Mouse (Mus musculus): ENCODE data around the gene Ces4a. TPM values are rescaled to one million over a fixed set of nuclear protein-coding genes. Genes with fewer than 3 reads are reported as not detected.

Gene Ces4a
- polyA plus RNA-seq, 1 experiment from 2014 or later, result not detected

GRCm38 (mm10) chr8:105164272-105164902 is 32.8 kb downstream of the Ces4a start:
- no peak overlapping the region for H3K9ac ChIP-seq (ENCODE audit: low read length)
- no peak overlapping the region for H3K4me3 ChIP-seq (replicated peaks; ENCODE audit: low read length)
- no peak overlapping the region for H3K4me2 ChIP-seq (ENCODE audit: low read depth, low read length)
- peak; percentile 63; the same call in 1 of the 2 replicates for ATAC-seq (ENCODE audit: insufficient read depth, low FRiP score)
- no peaks in the 10 kb centered on the region for H3K36me3 ChIP-seq (ENCODE audit: control insufficient read depth, insufficient read depth, low read length)
- 29% methylated on average over 6 of the region's 6 CpGs for WGBS
- H3K27me3 ChIP-seq (ENCODE audit: control insufficient read depth, insufficient read depth, low read length), result no peaks in the 10 kb centered on the region
- 0 out of 2 replicates have a peak, but pooled peaks cover 3% of the 10 kb centered on the region for H3K4me1 ChIP-seq (ENCODE audit: control insufficient read depth, insufficient read depth, low read length)
- no peak overlapping the region for H3K27ac ChIP-seq (ENCODE audit: low read length)
- no peaks in the 10 kb centered on the region for H3K9me3 ChIP-seq (replicated peaks; ENCODE audit: control insufficient read depth, low read length)

- no peaks in the 10 kb centered on the region for H3K9me3 ChIP-seq (replicated peaks; ENCODE audit: control insufficient read depth, low read length)
- H3K27me3 ChIP-seq (ENCODE audit: control insufficient read depth, insufficient read depth, low read length), result no peaks in the 10 kb centered on the region
- H3K4me3 ChIP-seq (replicated peaks; ENCODE audit: low read length), result no peak overlapping the region
- no peak overlapping the region for H3K9ac ChIP-seq (ENCODE audit: low read length)
- H3K4me1 ChIP-seq (ENCODE audit: control insufficient read depth, insufficient read depth, low read length), result 0 out of 2 replicates have a peak, but pooled peaks cover 3% of the 10 kb centered on the region
- H3K36me3 ChIP-seq (ENCODE audit: control insufficient read depth, insufficient read depth, low read length), result no peaks in the 10 kb centered on the region
- 77% methylated on average over 2 of the region's 2 CpGs for WGBS
- no peak overlapping the region for H3K4me2 ChIP-seq (ENCODE audit: low read depth, low read length)
- H3K27ac ChIP-seq (ENCODE audit: low read length), result no peak overlapping the region
- ATAC-seq (ENCODE audit: insufficient read depth, low FRiP score), result no peak
Measured at GRCm38 (mm10) chr8:105165191-105165590, 33.6 kb downstream of the Ces4a start.

GRCm38 (mm10) chr8:105167116-105167515 is 35.5 kb downstream of the Ces4a start:
- Histone ChIP-seq H3K36me3 (ENCODE audit: control insufficient read depth, insufficient read depth, low read length) (no peaks in the 10 kb centered on the region), H3K4me2 (ENCODE audit: low read depth, low read length) (no peak overlapping the region), H3K27me3 (ENCODE audit: control insufficient read depth, insufficient read depth, low read length) (no peaks in the 10 kb centered on the region), H3K4me3 (replicated peaks; ENCODE audit: low read length) (no peak overlapping the region), H3K4me1 (ENCODE audit: control insufficient read depth, insufficient read depth, low read length) (no peaks in the 10 kb centered on the region), H3K9me3 (replicated peaks; ENCODE audit: control insufficient read depth, low read length) (no peaks in the 10 kb centered on the region), H3K27ac (ENCODE audit: low read length) (no peak overlapping the region), H3K9ac (ENCODE audit: low read length) (no peak overlapping the region)
- 82% methylated on average over 2 of the region's 2 CpGs for WGBS
- ATAC-seq (ENCODE audit: insufficient read depth, low FRiP score), result no peak

- no peak overlapping the region for H3K27ac ChIP-seq (ENCODE audit: low read length)
- no peaks in the 10 kb centered on the region for H3K36me3 ChIP-seq (ENCODE audit: control insufficient read depth, insufficient read depth, low read length)
- H3K27me3 ChIP-seq (ENCODE audit: control insufficient read depth, insufficient read depth, low read length), result no peaks in the 10 kb centered on the region
- H3K4me2 ChIP-seq (ENCODE audit: low read depth, low read length), result no peak overlapping the region
- H3K4me1 ChIP-seq (ENCODE audit: control insufficient read depth, insufficient read depth, low read length), result peaks cover 4% of the 10 kb centered on the region; the same call in 1 of the 2 replicates
- H3K4me3 ChIP-seq (replicated peaks; ENCODE audit: low read length), result 0 out of 2 replicates have a peak overlapping the region, but pooled peaks have one; percentile 90
- H3K9me3 ChIP-seq (replicated peaks; ENCODE audit: control insufficient read depth, low read length), result no peaks in the 10 kb centered on the region
- no peak for ATAC-seq (ENCODE audit: insufficient read depth, low FRiP score)
- H3K9ac ChIP-seq (ENCODE audit: low read length), result no peak overlapping the region
- WGBS, result 40% methylated on average over 3 of the region's 3 CpGs
Measured at GRCm38 (mm10) chr8:105169582-105169981, 38.0 kb downstream of the Ces4a start.

GRCm38 (mm10) chr8:105170041-105170380 is 38.4 kb downstream of the Ces4a start:
- H3K27me3 ChIP-seq (ENCODE audit: control insufficient read depth, insufficient read depth, low read length), result no peaks in the 10 kb centered on the region
- WGBS, result 2% methylated on average over 5 of the region's 5 CpGs
- ATAC-seq (ENCODE audit: insufficient read depth, low FRiP score), result 0 out of 2 replicates have a peak, but pooled peaks have one; percentile 1
- H3K36me3 ChIP-seq (ENCODE audit: control insufficient read depth, insufficient read depth, low read length), result no peaks in the 10 kb centered on the region
- H3K4me2 ChIP-seq (ENCODE audit: low read depth, low read length), result peak overlapping the region; percentile 79
- H3K4me1 ChIP-seq (ENCODE audit: control insufficient read depth, insufficient read depth, low read length), result peaks cover 4% of the 10 kb centered on the region; the same call in 1 of the 2 replicates
- peak overlapping the region; percentile 74 for H3K9ac ChIP-seq (ENCODE audit: low read length)
- H3K4me3 ChIP-seq (replicated peaks; ENCODE audit: low read length), result peak overlapping the region; percentile 90
- H3K9me3 ChIP-seq (replicated peaks; ENCODE audit: control insufficient read depth, low read length), result no peaks in the 10 kb centered on the region
- peak overlapping the region; percentile 98 for H3K27ac ChIP-seq (ENCODE audit: low read length)

GRCm38 (mm10) chr8:105170381-105171115 is 38.9 kb downstream of the Ces4a start, which contains the start of gene Cbfb:
Gene Cbfb, plus strand, starts transcription at chr8:105170674.
- Histone ChIP-seq H3K9ac (ENCODE audit: low read length) (peak within 1 kb of the TSS; percentile 87), H3K9me3 (replicated peaks; ENCODE audit: control insufficient read depth, low read length) (no peaks in the 10 kb centered on the region), H3K27me3 (ENCODE audit: control insufficient read depth, insufficient read depth, low read length) (no peaks in the 10 kb centered on the region), H3K4me1 (ENCODE audit: control insufficient read depth, insufficient read depth, low read length) (peaks cover 4% of the 10 kb centered on the region; the same call in 1 of the 2 replicates), H3K36me3 (ENCODE audit: control insufficient read depth, insufficient read depth, low read length) (no peaks in the 10 kb centered on the region), H3K4me3 (replicated peaks; ENCODE audit: low read length) (peak within 1 kb of the TSS; percentile 90), H3K4me2 (ENCODE audit: low read depth, low read length) (peak within 1 kb of the TSS; percentile 79), H3K27ac (ENCODE audit: low read length) (peak within 1 kb of the TSS; percentile 98)
- WGBS, result under 1% methylated on average over 75 of the region's 86 CpGs
- peak; percentile 94 for ATAC-seq (ENCODE audit: insufficient read depth, low FRiP score)

GRCm38 (mm10) chr8:105171116-105172002 is 39.8 kb downstream of the Ces4a start:
- peak overlapping the region; percentile 87 for H3K9ac ChIP-seq (ENCODE audit: low read length)
- H3K27ac ChIP-seq (ENCODE audit: low read length), result peak overlapping the region; percentile 98
- peak overlapping the region; percentile 90 for H3K4me3 ChIP-seq (replicated peaks; ENCODE audit: low read length)
- peaks cover 4% of the 10 kb centered on the region; the same call in 1 of the 2 replicates for H3K4me1 ChIP-seq (ENCODE audit: control insufficient read depth, insufficient read depth, low read length)
- H3K27me3 ChIP-seq (ENCODE audit: control insufficient read depth, insufficient read depth, low read length), result no peaks in the 10 kb centered on the region
- no peaks in the 10 kb centered on the region for H3K9me3 ChIP-seq (replicated peaks; ENCODE audit: control insufficient read depth, low read length)
- peak overlapping the region; percentile 79 for H3K4me2 ChIP-seq (ENCODE audit: low read depth, low read length)
- no peaks in the 10 kb centered on the region for H3K36me3 ChIP-seq (ENCODE audit: control insufficient read depth, insufficient read depth, low read length)
- ATAC-seq (ENCODE audit: insufficient read depth, low FRiP score), result peak; percentile 42; the same call in 1 of the 2 replicates
- under 1% methylated on average over 87 of the region's 92 CpGs for WGBS

GRCm38 (mm10) chr8:105172003-105172362 is 40.4 kb downstream of the Ces4a start:
- Histone ChIP-seq H3K9me3 (replicated peaks; ENCODE audit: control insufficient read depth, low read length) (no peaks in the 10 kb centered on the region), H3K27me3 (ENCODE audit: control insufficient read depth, insufficient read depth, low read length) (no peaks in the 10 kb centered on the region), H3K4me3 (replicated peaks; ENCODE audit: low read length) (peak overlapping the region; percentile 90), H3K27ac (ENCODE audit: low read length) (no peak overlapping the region; the same call in 1 of the 2 replicates), H3K36me3 (ENCODE audit: control insufficient read depth, insufficient read depth, low read length) (no peaks in the 10 kb centered on the region), H3K9ac (ENCODE audit: low read length) (peak overlapping the region; percentile 87), H3K4me1 (ENCODE audit: control insufficient read depth, insufficient read depth, low read length) (peaks cover 4% of the 10 kb centered on the region; the same call in 1 of the 2 replicates), H3K4me2 (ENCODE audit: low read depth, low read length) (peak overlapping the region; percentile 79)
- ATAC-seq (ENCODE audit: insufficient read depth, low FRiP score), result no peak
- 17% methylated on average over 6 of the region's 6 CpGs for WGBS

All from stomach, embryonic 16.5 days (tissue).